Mouse (Mus musculus): Measurements from ENCODE around the gene Fnip2.

- TF ChIP-seq HCFC1 (IDR thresholded peaks at IDR 0.05; ENCODE audit: borderline replicate concordance, insufficient read depth, low read length) (no peak), ZC3H11A (IDR thresholded peaks at IDR 0.05; ENCODE audit: borderline replicate concordance, low read depth, low read length) (no peak), MAFK (IDR thresholded peaks at IDR 0.05; ENCODE audit: insufficient read depth, low read depth, low read length) (no peak), ZNF384 (IDR thresholded peaks at IDR 0.05; ENCODE audit: low read depth, low read length) (no peak), CHD2 (IDR thresholded peaks at IDR 0.05; ENCODE audit: low read depth, low read length) (no peak)
These were observed 29.9 kb downstream of the Fnip2 start for GRCm38 (mm10) chr3:79537626-79538203.
